Mouse (Mus musculus) urinary bladder, postnatal 4 days (tissue): ENCODE data around the gene Gm44973.
"Not testable (repeated sequence)": the region's sequence is repeated elsewhere in the genome, so short reads cannot be mapped to it uniquely, and the experiment has no call there.

Experiments
- DNase-seq, 2 experiments: peaks; one replicate each; pipeline ENCODE4 v3.0.0; 2021 to 2022; ENCODE audit warnings: low spot score in 2 of 2

The Gm44973 gene

DNA sequence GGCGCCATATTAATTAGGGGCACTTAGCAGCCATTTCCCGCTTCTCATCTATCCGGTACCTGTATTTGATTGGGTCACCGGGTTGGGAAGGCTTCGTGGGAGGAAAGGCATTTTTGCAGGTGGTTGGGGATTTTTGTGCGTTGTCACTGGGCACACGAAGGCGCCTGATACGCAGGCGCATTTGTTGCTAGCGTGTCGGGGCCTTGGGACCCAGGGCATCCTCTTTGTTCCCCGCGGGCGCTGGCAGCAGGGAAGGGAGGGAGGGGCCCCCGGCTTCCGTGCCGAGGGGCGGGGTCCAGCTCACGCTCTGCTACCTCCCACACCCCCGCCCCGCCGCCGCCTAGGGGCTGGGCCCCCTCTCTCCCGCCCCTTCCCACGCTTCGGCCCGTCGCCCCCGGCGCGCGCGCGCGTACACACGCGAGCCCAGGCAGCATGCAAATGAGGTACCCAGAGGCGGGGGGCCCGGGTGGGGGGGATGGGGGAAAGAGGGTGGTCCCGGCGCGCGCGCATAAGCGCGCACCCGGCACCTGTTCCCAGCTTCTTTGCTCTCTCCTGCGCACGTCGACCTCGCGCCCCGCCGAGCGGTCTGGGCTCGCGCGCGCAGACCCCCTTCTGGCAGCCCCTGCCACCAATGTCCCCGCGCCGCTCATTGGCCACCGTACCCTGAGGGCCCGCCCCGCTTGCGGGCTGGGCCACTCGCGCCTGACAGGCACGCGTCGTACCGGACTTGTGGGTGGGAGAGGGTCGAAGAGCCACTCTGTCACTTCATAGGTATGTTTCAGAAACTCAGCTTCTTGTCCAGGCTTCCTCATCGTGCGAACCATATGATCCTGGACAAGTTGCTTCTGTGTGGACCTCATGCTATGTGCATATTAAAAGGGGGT lies at the start of gene Gm44973:
Gene Gm44973 (plus strand): TSS at position 379 of the 884 bp plus-strand sequence.
- DNase-seq: peak; percentile 94 to 95

DNA sequence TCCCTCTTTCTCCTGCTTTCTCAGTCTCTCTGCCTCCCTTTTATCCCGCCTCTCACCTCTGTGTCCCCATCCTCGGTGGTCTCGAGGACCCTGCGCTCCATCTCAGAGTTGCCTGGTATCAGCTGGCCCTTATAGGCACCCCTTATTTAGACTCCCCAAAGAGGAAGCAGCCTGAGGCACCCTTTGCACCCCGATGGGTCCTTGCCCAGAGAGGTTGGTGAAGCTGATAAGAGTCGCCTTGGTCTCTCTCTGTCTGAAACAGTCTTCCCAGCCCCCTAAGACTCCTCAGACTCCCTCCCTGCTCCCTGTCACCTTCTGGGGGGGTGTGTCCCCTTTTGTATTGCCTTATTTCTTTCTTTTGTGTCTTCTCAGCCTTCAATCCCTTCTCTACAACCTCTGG lies 44.2 kb upstream of the Gm44973 start, which contains the start of gene Sbk3:
Gene Sbk3 (minus strand): TSS at position 101 of the 400 bp plus-strand sequence.
- DNase-seq: no peak

DNA sequence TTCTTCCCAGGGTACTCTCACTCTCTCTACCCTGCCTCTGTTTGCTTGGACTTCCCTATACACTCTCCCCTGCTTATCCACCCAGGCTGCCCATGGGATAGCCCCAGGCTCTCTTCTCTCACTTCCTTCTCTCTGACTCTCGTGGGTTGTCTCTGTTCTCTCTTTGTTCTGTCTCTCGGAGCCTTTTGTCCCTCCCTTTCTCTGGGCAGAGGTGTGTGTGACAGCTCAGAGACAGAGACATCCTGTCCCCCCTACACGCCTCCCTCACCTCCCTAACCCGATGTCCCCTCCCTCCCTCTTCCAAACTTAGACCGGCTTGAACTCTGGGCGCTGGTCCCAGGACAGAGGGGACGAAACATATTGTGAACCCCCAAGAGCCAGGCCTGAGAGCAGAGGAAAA lies 43.6 kb upstream of the Gm44973 start:
- DNase-seq: no peak

DNA sequence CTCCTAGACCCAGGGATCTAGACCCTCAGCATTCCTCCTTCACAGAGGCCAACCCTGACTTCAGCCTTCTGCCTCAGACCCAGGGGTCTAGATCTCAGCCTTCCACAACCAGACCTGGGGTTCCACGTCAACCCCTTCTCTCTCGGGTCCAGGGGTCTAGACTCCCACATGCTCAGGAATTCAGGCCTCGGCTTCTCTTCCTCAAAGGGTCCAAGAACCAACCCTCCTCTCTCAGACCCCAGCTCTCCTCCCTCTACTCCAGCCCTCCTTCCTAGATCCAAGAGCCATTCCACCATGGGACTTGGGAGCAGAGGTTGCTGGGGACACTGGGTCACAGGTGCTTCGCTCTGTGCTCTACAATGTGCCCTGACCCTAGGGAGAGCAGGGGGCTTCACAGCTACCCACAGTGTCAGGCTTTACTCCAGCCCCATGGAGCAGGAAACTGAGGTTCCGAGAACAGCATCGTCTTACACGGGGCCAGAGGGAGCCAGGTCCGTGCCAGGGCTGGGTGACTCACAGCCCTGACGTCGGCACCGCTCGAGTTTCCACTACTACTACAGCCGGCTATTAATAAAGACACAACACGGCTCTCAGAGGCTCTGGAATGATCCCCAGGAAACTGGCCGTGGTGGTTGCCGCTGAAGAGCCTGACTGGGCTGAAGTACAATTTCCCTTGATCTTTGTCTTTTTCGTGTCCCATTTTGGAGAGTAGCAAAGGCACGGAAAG lies 42.8 kb upstream of the Gm44973 start:
- no peak for DNase-seq

DNA sequence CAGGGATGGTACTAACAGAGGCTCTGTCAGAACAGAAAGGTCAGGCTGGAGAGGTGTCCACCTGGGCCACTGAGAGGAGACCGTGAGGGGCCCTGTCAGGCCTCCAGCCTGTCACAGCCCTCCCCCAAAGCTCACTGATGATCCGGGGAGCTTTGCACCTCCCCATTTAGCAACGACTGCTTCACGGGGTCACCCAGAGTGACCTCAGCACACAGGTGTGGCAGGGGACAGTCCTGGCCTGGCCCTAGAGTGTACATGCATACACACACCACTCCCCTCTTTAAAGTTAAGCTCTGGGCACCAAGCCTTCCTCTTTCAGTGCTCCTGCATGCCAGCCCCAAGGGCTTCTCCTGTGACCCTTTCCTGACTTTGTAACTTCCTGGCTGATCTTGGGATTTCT lies 39.8 kb upstream of the Gm44973 start:
- no peak for DNase-seq

DNA sequence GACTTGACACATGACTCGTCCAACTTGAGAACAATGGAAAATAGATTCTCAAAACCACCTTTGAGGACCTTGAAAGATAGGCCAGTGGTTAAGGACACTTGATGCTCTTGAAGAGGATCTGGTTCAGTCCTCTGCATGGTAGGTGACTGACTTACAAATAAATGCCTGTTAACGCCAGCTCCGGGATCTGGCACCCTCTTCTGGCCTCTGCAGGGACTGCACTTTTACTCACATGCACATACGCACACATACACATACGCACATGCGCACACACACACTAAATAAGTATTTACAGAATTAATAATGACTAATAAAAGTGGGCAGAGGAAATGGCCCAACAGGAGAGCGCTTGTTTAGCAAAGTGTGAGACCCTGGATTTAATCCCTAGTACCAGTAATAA lies 38.5 kb upstream of the Gm44973 start:
- DNase-seq: no peak

DNA sequence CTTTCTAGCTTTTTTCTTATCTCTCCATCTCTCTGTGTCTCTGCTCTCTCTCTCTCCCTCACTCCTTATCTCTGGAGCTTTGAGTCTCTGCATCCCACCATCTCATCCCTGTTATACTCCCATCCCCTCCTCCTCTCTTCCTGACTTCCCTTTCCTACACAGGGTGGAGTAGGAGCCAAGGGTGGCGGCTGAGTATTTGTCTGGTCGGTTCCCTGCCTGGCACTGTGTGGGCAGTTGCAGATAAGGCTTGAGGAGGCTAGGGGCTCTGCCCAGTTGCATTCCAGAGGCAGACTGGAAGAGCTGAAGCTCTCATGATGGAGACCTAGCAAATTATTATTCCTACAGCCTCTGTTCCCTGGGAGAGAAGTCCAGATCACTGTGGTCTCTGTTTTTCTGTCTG lies 27.0 kb upstream of the Gm44973 start:
- DNase-seq: no peak

DNA sequence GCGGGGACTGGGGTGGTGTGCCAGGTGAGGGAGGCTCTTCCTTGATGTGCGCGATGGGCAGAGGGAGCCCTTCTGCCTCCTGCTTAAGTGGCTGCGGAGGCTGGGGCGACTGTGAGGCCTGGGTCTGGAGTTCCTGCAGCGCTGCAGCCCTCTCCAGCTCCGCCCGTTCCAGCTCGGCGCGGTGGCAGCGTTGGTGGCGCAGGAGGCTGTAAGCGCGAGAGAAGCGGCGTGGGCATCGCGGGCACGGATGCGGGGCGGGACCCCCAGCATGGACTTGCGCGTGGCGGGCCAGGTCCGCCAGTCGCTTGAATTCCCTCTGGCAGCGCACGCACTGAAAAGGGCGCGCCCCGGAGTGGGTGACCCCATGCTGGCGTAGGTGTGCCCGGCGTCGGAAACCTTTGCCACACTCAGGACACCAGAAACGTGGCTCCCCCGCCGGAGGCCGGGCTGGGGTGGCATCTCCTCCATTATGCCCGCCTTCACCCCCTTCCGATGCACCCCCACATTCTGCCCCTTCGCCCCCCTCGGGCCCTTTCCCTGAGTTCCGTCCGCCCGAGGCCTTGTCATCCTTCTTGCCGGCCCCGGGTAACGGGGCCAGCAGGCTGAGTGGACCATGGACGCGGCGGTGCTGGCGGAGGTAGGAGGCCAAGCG lies 21.8 kb upstream of the Gm44973 start:
- no peak for DNase-seq

DNA sequence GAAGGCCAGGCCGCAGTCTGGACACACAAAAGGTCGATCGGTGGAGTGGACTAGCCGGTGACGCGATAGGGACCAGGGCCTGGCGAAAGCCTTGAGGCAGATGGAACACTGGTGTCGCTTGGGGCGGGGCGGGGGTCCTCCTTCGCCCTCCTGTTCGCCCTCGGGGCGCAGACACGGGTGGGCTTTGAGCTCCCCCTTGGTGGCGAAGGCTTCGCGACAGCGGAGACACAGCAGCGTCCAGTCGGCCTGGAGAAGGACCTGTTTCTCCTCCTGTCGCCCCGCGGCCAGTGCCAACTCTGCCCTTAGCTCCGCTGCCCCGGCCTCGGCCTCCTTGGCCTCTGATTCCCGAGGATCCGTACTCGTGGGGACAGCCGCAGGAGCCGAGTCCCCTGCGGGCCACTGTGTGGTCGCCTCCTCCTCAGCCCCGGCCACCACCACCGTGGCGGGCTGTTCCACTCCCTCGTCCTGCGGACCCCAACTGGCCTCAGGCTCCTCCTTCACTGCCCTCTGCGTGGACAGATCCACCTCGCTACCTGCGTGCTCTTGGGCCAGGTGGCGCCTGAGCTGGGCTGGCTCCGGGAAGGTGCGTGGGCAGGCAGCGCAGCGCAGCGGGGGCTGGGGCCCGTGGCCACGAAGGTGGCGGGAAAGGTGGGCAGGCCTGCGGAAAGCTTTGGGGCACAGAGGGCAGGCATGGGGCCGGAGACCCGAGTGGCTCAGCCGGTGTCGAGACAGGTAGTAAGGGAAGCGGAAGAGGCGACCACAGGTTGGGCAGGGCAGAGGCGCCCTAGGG lies 21.1 kb upstream of the Gm44973 start:
- DNase-seq: no peak

DNA sequence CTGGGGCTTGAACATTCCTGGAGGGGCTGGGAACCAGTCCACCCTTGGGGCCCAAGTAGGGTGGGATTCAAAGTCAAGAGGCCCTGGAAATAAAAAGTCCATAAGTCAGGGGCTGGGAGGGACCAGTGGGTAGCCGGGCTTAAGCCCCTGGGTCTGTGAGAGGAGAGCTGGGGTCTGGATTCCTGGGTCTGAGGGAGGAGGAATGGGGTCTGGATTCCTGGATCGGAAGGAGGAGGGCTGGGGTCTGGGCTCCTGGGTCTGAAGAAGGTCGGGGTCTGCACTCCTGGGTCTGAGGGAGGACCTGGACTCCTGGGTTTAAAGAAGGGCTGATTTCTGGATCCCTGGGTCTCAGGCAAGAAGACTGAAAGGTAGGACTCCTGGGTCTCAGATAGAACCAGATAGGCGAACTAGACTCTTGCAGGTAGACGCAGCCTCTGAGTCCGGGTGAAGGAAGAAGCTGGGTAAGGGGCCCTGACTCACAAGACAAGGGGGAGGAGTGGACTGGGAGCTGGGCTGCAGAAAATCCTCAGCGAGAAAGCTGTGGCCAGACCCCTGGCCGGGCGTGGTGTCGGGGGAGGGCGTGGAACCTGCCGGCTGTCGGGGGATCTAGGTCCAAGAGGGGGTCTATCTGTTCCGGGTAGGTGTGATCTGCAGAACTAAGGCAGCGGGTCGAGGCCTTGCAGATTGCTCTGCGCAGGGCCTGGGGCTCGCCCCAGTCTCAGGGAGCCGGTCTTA lies 19.9 kb upstream of the Gm44973 start:
- DNase-seq: no peak

DNA sequence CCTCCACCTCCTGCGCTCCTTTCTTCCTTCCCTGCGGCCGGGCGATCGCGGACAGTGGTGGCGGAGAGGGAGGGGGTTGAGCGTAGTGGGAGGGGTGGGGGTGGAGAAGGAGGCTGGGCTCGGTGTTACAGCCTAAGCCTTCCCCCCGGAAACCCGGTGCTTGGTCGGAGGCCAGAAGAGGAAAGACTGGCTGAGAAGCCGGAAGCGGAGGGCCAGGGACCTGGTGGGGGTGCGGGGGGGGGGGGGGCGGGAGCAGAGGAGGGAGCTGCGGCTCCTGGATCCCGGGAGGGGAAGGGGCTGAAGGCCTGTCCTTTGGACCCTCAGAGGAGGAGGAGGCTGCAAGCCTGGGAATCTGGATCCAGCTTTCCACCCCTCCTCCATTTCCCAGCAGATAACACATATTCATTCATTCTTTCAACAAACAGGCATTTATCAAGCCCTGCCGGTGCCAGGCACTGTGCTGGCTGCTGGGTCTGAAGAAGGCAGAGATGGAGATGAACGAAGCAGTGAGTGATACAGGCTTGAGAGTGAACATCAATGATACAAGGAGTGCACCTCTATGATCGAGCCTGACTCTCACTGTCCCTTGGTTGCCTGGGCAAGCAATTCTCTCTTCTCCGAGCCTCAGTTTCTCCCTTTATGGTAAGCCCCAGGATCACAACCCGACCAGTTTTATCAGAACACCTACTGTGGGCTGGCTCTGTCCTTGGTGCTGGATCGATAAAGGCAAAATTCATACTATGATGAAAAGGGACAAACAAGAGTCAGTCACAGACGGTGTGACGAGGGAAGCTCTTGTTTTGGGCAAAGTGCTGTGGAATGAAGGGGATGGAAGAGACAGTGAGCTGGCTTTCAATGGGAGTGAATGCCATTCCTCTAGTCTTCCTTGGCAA lies 19.0 kb upstream of the Gm44973 start, which contains the start of gene Zfp579:
Gene Zfp579 (minus strand): TSS at position 156 of the 893 bp plus-strand sequence.
- DNase-seq: peak; percentile 92 to 97

DNA sequence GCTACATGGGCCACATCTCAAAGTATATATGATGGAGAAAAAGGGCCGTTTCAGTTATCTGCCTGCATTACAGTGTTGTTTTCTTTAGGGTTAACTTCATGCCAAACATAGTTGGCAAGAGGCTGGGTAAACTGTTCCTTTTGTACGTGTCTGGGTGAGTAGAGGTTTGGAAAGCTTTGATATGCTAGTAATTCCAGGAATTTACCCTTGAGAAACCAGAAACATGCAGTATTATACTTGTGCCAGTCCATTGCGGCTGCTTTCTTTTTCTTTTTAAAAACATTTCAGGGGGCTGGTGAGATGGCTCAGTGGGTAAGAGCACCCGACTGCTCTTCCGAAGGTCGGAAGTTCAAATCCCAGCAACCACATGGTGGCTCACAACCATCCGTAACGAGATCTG lies 18.4 kb upstream of the Gm44973 start:
- no peak for DNase-seq

DNA sequence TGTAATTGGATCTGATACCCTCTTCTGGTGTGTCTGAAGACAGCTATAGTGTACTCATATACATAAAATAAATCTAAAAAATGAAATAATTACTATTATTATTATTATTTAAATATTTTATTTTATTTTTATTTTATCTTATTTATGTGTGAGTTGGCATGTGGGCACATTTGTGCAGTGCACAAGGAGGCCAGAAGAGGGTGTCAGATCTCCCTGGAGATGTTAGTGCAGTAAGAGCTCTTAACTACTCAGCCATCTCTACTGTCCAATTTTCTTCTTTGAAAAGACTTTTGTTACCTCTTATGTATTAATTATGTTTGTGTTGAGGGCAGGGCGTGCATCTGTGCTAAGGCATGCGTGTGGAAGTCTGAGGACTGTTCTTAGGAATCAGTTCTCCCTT lies 15.4 kb upstream of the Gm44973 start:
- no peak for DNase-seq

DNA sequence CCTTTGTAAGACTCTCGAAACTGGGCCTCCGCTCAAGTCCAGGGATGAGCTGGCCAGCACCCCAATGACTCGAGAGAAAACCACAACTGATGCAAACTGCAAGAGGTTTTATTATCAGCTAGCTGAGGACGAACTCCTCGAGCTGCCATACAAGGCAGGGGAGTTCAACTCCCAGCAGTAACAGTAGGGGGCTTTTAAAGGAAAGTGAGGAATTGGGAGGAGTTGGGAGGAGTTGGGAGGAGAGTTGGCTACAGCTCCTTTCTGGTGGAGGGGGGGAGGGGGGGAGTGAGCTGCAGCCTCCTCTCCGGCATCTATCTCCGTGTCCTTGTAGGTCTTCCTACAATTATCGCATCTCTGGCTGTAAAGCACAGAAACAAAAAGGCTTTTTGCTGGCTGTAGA lies 12.4 kb upstream of the Gm44973 start:
- not testable (repeated sequence) for DNase-seq

DNA sequence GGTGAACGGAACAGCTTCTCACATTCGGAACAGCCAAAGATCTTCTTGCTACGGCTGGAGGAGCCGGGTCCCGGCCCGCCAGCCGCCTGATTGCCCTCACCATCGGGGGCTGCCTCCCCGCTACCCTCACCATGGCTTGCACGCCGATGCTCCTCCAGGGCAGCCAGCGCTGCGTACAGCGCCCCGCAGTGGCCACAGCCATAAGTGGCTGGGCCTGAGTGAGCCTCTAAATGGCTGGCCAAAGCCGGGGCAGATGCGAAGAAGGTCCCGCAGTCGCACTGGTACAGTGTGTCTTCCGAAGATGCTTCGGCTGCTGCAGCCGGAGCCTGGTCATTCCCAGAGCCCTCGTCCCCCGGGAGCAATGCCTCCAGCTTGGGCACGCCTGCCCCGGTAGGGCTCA lies 7.1 kb upstream of the Gm44973 start:
- no peak for DNase-seq

DNA sequence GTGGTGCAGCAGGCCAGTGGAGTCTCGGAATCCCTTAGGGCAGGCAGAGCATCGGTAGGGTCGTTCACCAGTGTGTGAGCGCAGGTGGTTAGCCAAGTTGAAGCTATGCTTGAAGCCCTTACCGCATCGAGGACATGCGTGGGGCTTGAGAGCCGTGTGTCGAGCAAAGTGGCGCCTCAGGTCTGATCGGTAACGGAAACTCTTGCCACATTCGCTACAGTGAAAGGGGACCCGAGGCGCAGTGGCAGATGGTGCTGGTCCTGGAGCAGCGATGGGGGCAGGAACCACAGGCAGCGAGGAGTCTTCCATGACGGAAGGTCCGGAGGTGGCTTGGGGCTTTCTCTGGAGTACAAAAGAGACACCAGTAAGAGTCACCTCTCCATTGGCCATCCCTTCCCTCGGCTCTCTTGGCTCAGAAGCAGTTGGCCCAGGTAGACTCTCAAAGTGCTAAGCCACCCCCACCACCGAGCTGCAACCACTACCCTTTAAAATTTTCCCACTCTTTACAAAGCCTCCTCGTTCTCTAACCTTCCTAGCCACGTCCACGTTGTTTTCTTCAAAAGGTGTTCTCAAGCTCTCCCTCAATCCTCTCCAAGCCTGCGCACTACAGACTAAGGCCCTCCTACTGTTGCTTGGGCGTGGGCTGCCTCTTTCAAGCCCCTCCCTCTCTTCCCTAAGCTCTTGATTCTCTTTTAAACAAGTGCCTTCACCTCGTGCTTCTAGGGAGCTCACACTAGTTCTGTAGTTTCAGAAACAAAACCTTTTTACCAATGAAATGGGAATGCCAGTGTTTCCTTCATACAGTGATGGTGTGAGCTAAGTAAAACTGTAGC lies 2.4 kb upstream of the Gm44973 start:
- no peak for DNase-seq

DNA sequence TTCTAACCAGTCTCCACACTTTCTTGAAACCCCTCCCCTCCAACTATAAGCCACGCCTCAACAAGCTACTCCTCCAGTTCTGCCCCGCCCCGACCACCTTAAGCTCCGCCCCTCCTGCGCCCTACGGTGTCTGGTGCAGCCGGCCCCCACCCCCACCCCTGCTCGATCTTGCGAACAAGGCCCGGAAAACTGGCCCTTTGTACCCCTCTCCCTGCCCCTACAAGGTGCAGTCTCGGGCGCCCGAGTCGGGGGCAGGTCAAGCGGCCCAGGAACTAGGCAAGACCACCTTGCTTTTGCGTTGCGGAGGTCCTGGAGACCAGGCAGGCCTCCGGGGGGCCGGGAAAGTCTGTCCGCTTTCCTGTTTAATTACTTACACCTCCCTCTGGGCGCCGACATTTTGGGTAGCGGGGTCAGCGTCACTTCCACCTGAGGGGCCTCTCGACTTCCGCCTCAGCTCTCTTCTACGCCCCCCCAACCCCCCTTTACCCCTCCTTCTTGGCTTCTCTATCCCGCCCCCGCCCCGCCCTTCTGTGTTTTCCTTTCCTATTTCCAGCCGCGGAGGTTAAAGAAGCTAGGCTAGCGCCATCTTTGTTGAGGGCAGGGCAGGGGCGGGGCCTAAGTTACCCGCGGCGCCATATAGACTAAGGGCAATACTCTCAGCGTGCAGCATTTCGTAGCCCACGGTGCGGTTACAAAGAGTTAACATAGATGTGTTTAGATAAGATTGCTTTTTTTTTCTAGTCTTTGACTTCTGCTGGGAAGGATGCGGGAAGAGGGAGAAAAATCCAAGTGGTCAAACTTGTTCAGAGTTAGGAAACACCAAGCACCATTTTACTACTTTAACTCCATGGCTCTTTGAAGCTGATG lies 812 bp upstream of the Gm44973 start, which contains the start of the genes Zfp524 and Fiz1:
Gene Zfp524 (plus strand): TSS at position 165 of the 867 bp plus-strand sequence.
Gene Fiz1 (minus strand): TSS at position 447 of the 867 bp plus-strand sequence.
- DNase-seq: peak; percentile 94 to 96

DNA sequence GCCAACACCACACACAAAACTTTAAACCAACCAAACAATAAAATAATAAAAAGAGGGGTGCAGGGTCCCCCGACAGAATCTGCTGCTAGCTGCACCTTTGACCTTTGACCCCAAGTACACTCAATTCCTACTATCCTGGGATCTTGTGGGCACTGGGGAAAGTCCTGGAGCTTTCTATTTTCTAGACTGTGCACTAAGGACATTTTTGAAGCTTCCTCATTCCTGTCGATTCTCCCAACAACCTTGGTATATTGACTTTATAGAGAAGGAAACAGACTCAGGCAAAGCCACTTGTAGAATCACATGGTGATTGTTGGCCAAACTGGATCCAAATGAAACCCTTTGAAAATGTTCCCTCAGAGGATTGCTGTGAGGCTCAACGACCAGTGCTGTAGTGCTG lies 761 bp downstream of the Gm44973 start:
- no peak for DNase-seq
